Mouse (Mus musculus): ENCODE results near the gene Alx1.

- TF ChIP-seq CTCF (conservative IDR thresholded peaks at IDR 0.05; ENCODE audit: low read length) (no peak), NANOG (IDR thresholded peaks at IDR 0.05; ENCODE audit: borderline replicate concordance, low read length) (no peak)
These were observed 2.6 kb downstream of the Alx1 start for GRCm38 (mm10) chr10:103027226-103027930.
